Comparison of ENCODE assay signal across 9 mouse cellular contexts in genomic region chr3:125678924-125679323, GRCm38 (mm10).
A peak's percentile ranks its signal among the peaks of the same experiment; 100 is the strongest.
DNase-seq lines count a peak whose midpoint lies in the region; ATAC-seq and TF ChIP-seq lines count a peak whose summit lies in the region.
"Had no signal": no experiment of that assay in that cellular context is flagged by ENCODE, and none has a peak within 500 bp of the region (broad histone marks: within the 10 kb centered on the region; RNA-seq: fewer than 3 reads in every experiment).

No protein-coding gene starts in this region.

- no peaks in the 10 kb centered on the region for H3K36me3 ChIP-seq in kidney, postnatal 0 days (ENCODE audit: insufficient read depth, low read length)
- no peaks in the 10 kb centered on the region for H3K36me3 ChIP-seq in forebrain, embryonic 12.5 days (replicated peaks)

- intact Hi-C loops in left cerebral cortex, adult 2 months (cut with DNase I) = no loop called here
- intact Hi-C loops in heart, postnatal 36 days (cut with DNase I) = no loop called here

- no peak overlapping the region for H3K9ac ChIP-seq in kidney, postnatal 0 days (ENCODE audit: low read depth, low read length)
- no peak overlapping the region for H3K9ac ChIP-seq in forebrain, embryonic 12.5 days

- H3K27ac ChIP-seq in kidney, postnatal 0 days = no peak overlapping the region
- peak overlapping the region; percentile 16; the same call in 1 of the 2 replicates for H3K27ac ChIP-seq in forebrain, embryonic 12.5 days
- H3K27ac ChIP-seq in left cerebral cortex, adult 2 months = no peak overlapping the region

- DNase-seq in kidney, postnatal 0 days (ENCODE audit: low spot score) = no peak
- DNase-seq in kidney, adult 9 months = no peak
- no peak for DNase-seq in left cerebral cortex, adult 2 months (ENCODE audit: extremely low spot score in 1 of 2, low spot score in 2 of 2)
- DNase-seq in retina, embryonic 14.5 days (ENCODE audit: low spot score) = peak; percentile 55
- DNase-seq in T-cell, adult 2 months (ENCODE audit: low spot score) = no peak
- DNase-seq in heart, postnatal 36 days = no peak
- DNase-seq: gastrocnemius, postnatal 14 days had no signal

- no peak overlapping the region for H3K4me3 ChIP-seq in kidney, postnatal 0 days (replicated peaks; ENCODE audit: low read depth, low read length)
- H3K4me3 ChIP-seq in forebrain, embryonic 12.5 days (replicated peaks) = no peak overlapping the region
- H3K4me3 ChIP-seq in left cerebral cortex, adult 2 months = peak overlapping the region; percentile 44

- no peak for TF ChIP-seq CTCF in kidney, postnatal 0 days (IDR thresholded peaks at IDR 0.05; ENCODE audit: low read depth)
- TF ChIP-seq CTCF in left cerebral cortex, adult 2 months (IDR thresholded peaks at IDR 0.05) = no peak

- H3K9me3 ChIP-seq in kidney, postnatal 0 days (replicated peaks; ENCODE audit: low read length) = no peaks in the 10 kb centered on the region
- no peaks in the 10 kb centered on the region for H3K9me3 ChIP-seq in forebrain, embryonic 12.5 days

- no peaks in the 10 kb centered on the region for H3K4me1 ChIP-seq in kidney, postnatal 0 days (replicated peaks; ENCODE audit: insufficient read depth, low read length)
- peaks cover 11% of the 10 kb centered on the region for H3K4me1 ChIP-seq in forebrain, embryonic 12.5 days

- WGBS in kidney, postnatal 0 days = 75% methylated on average over 9 of the region's 9 CpGs
- WGBS in forebrain, embryonic 12.5 days = 54% methylated on average over 9 of the region's 9 CpGs

- 0 out of 2 replicates have a peak overlapping the region, but pooled peaks have one; percentile 16 for H3K4me2 ChIP-seq in kidney, postnatal 0 days (ENCODE audit: low read length)
- peak overlapping the region; percentile 4; the same call in 1 of the 2 replicates for H3K4me2 ChIP-seq in forebrain, embryonic 12.5 days

- ATAC-seq in kidney, postnatal 0 days (replicated peaks; ENCODE audit: low FRiP score, low read depth) = no peak
- peak; percentile 91 for ATAC-seq in forebrain, embryonic 12.5 days (ENCODE audit: low FRiP score)
- ATAC-seq in inflammation-experienced regulatory T-cells, adult 6 months = no peak

- H3K27me3 ChIP-seq in kidney, postnatal 0 days (ENCODE audit: insufficient read depth, low read length) = no peaks in the 10 kb centered on the region
- no peaks in the 10 kb centered on the region for H3K27me3 ChIP-seq in forebrain, embryonic 12.5 days
